Comparison of ENCODE assay signal across 7 mouse cellular contexts in the genomic region with DNA sequence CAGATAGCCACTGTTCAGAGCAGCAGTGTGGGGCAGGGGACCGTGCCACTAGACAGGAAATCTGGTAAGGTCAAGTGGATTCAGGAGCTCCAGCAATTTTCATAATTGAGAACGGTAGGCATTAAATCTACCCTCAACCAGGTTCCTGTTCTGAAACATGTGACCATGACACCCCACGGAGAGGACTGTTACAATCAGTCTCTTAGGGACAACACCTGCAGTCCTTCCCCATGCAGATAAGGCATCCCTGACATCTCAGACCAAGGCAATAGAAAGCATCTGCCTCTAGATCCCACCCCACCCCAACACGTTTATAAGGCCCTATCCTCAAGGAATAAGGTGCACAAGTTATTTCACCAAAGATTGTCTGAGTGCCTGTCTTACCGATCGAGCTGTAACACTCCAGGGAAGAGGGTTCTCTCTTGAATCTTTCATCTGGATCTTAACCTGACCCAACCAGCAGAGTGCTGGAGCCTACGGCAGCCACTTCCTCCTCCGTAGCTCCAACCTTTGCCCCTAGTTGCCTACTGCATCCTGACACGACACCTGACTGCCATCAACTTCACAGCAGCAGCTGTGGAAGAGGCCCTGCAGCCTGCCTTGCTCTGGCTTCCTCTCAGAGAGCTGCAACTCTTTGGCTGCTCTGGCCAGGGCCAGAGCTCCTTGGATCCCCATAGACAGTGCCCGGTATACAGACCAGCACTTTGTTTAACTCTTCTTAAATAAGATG. TPM values are rescaled to one million over a fixed set of nuclear protein-coding genes. Genes with fewer than 3 reads are reported as not detected.
DNase-seq lines count a peak whose midpoint lies in the region; ATAC-seq and TF ChIP-seq lines count a peak whose summit lies in the region.

No protein-coding gene starts in this region.

- DNase-seq in CD4-positive, CD25-positive, alpha-beta regulatory T cell, adult 2 months (ENCODE audit: low read depth, low spot score), result peak; percentile 34
- no peak for DNase-seq in intestine, embryonic 14.5 days (ENCODE audit: low spot score)
- DNase-seq in midbrain, postnatal 0 days (ENCODE audit: low spot score), result no peak
- DNase-seq in right cerebral cortex, postnatal 14 days, result no peak
- DNase-seq in layer of hippocampus, postnatal 25 days (ENCODE audit: extremely low spot score in 1 of 2, low spot score in 1 of 2), result no peak
- no peak for DNase-seq in frontal cortex, adult 2 months (ENCODE audit: extremely low spot score in 1 of 2, low spot score in 1 of 2)

- H3K27ac ChIP-seq in ES-Bruce4 (ENCODE audit: insufficient read depth, low read length), result peak overlapping the region; percentile 52; the same call in 1 of the 2 replicates
- peak overlapping the region; percentile 29; the same call in 1 of the 2 replicates for H3K27ac ChIP-seq in intestine, embryonic 14.5 days (ENCODE audit: low read depth)
- H3K27ac ChIP-seq in midbrain, postnatal 0 days (ENCODE audit: low read depth, low read length), result peak overlapping the region; percentile 75

- no peaks in the 10 kb centered on the region for H3K27me3 ChIP-seq in ES-Bruce4 (ENCODE audit: control insufficient read depth, insufficient read depth, low read length, poor library complexity, severe bottlenecking)
- H3K27me3 ChIP-seq in intestine, embryonic 14.5 days (replicated peaks; ENCODE audit: control insufficient read depth, insufficient read depth, low read length), result no peaks in the 10 kb centered on the region
- no peaks in the 10 kb centered on the region for H3K27me3 ChIP-seq in midbrain, postnatal 0 days (ENCODE audit: insufficient read depth, low read length)

- no peak overlapping the region for H3K4me3 ChIP-seq in ES-Bruce4 (ENCODE audit: low read depth, low read length)
- H3K4me3 ChIP-seq in intestine, embryonic 14.5 days (ENCODE audit: low read depth, low read length), result no peak overlapping the region
- no peak overlapping the region for H3K4me3 ChIP-seq in midbrain, postnatal 0 days (ENCODE audit: low read depth, low read length)

- TF ChIP-seq CTCF in ES-Bruce4 (IDR thresholded peaks at IDR 0.05; ENCODE audit: low read depth, low read length), result no peak
- no peak for TF ChIP-seq CTCF in midbrain, postnatal 0 days (IDR thresholded peaks at IDR 0.05)

- no peaks in the 10 kb centered on the region for H3K9me3 ChIP-seq in ES-Bruce4 (replicated peaks; ENCODE audit: control insufficient read depth, insufficient read depth, low read length, poor library complexity, severe bottlenecking)
- H3K9me3 ChIP-seq in intestine, embryonic 14.5 days (ENCODE audit: control insufficient read depth, low read length), result no peaks in the 10 kb centered on the region
- H3K9me3 ChIP-seq in midbrain, postnatal 0 days (ENCODE audit: low read length), result no peaks in the 10 kb centered on the region

- no peak overlapping the region for H3K9ac ChIP-seq in ES-Bruce4 (ENCODE audit: low read depth, poor library complexity, severe bottlenecking)
- H3K9ac ChIP-seq in intestine, embryonic 14.5 days (ENCODE audit: low read length), result no peak overlapping the region
- peak overlapping the region; percentile 14; the same call in 1 of the 2 replicates for H3K9ac ChIP-seq in midbrain, postnatal 0 days (replicated peaks; ENCODE audit: low read length, poor library complexity, severe bottlenecking)

- no peak for TF ChIP-seq EP300 in ES-Bruce4 (IDR thresholded peaks at IDR 0.05; ENCODE audit: insufficient read depth, low read depth, low read length)

- H3K4me2 ChIP-seq in intestine, embryonic 14.5 days (ENCODE audit: low read length), result no peak overlapping the region
- no peak overlapping the region for H3K4me2 ChIP-seq in midbrain, postnatal 0 days (ENCODE audit: low read depth, low read length, poor library complexity, severe bottlenecking)

- 0 out of 2 replicates have a peak, but pooled peaks have one; percentile 71 for ATAC-seq in intestine, embryonic 14.5 days (replicated peaks; ENCODE audit: low FRiP score, low TSS enrichment, low read depth)
- no peak for ATAC-seq in midbrain, postnatal 0 days (ENCODE audit: low FRiP score)

- no peaks in the 10 kb centered on the region for H3K36me3 ChIP-seq in ES-Bruce4 (ENCODE audit: control insufficient read depth, insufficient read depth, low read length, poor library complexity, severe bottlenecking)
- H3K36me3 ChIP-seq in intestine, embryonic 14.5 days (ENCODE audit: control insufficient read depth, insufficient read depth, low read length), result no peaks in the 10 kb centered on the region
- H3K36me3 ChIP-seq in midbrain, postnatal 0 days (ENCODE audit: insufficient read depth, low read length), result no peaks in the 10 kb centered on the region

- no peak for TF ChIP-seq POLR2A in ES-Bruce4 (IDR thresholded peaks at IDR 0.05; ENCODE audit: insufficient read depth, low read length)

- peaks cover 7% of the 10 kb centered on the region for H3K4me1 ChIP-seq in ES-Bruce4 (ENCODE audit: control insufficient read depth, insufficient read depth, low read length)
- H3K4me1 ChIP-seq in intestine, embryonic 14.5 days (replicated peaks; ENCODE audit: control insufficient read depth, insufficient read depth, low read length), result peaks cover 26% of the 10 kb centered on the region
- peaks cover 10% of the 10 kb centered on the region for H3K4me1 ChIP-seq in midbrain, postnatal 0 days (ENCODE audit: insufficient read depth, low read length)

- 50% methylated on average over 10 of the region's 10 CpGs for WGBS in intestine, embryonic 14.5 days
- 71% methylated on average over 10 of the region's 10 CpGs for WGBS in midbrain, postnatal 0 days

RNA-seq across cellular contexts. Expression of gene Tom1l2, which starts 50.2 kb away (rescaled TPM):
- 9.9 and 12.4 TPM in 2 replicates for polyA plus RNA-seq in ES-Bruce4 (2011; ENCODE audit: insufficient read depth, insufficient read length, low read depth, missing spikeins)
- 16.3 and 19.4 TPM in 2 replicates for polyA plus RNA-seq in intestine, embryonic 14.5 days (2014; fragmentation: Nextera tagmentation; extraction: Ambion mirVana)
- total RNA-seq in midbrain, postnatal 0 days (2014; rRNA removed), result 108 and 120 TPM in 2 replicates
- 49.4 and 51.6 TPM in 2 replicates for polyA plus RNA-seq in midbrain, postnatal 0 days (2015; fragmentation: Nextera tagmentation; extraction: Ambion mirVana)
- 100 to 1,000 TPM; 170 to 175 TPM for total RNA-seq in layer of hippocampus, postnatal 25 days (2021)
- 187 and 204 TPM in 2 replicates for polyA plus RNA-seq in frontal cortex, adult 2 months (2012; rRNA removed)

RNA-seq across cellular contexts. Expression of gene Drc3, which starts 50.6 kb away (rescaled TPM):
- polyA plus RNA-seq in ES-Bruce4 (2011; ENCODE audit: insufficient read depth, insufficient read length, low read depth, missing spikeins), result 6.9 and 7.3 TPM in 2 replicates
- 1.6 and 1.8 TPM in 2 replicates for polyA plus RNA-seq in intestine, embryonic 14.5 days (2014; fragmentation: Nextera tagmentation; extraction: Ambion mirVana)
- 9.2 and 14.1 TPM in 2 replicates for total RNA-seq in midbrain, postnatal 0 days (2014; rRNA removed)
- polyA plus RNA-seq in midbrain, postnatal 0 days (2015; fragmentation: Nextera tagmentation; extraction: Ambion mirVana), result 7.1 and 8.6 TPM in 2 replicates
- 1 to 10 TPM; 5.3 to 5.9 TPM for total RNA-seq in layer of hippocampus, postnatal 25 days (2021)
- 11.7 and 12.5 TPM in 2 replicates for polyA plus RNA-seq in frontal cortex, adult 2 months (2012; rRNA removed)
